Comparison of ENCODE assay signal across 8 mouse cellular contexts in genomic region chr17:48432158-48432980, GRCm38 (mm10). TPM values are rescaled to one million over a fixed set of nuclear protein-coding genes. Genes with fewer than 3 reads are reported as not detected.
DNase-seq lines count a peak whose midpoint lies in the region; ATAC-seq lines count a peak whose summit lies in the region.

TSS of gene Apobec2 (minus strand) at chr17:48432930.

- DNase-seq in lung, postnatal 25 days (ENCODE audit: low spot score): no peak
- peak; percentile 49 to 69 for DNase-seq in heart, adult 9 months (ENCODE audit: low spot score in 2 of 2)
- no peak for DNase-seq in limb, embryonic 10.5 days (ENCODE audit: low spot score)
- no peak for DNase-seq in c-Kit-positive CD71-positive TER-119-positive erythroid progenitor cells, embryonic 14.5 days (ENCODE audit: low spot score)
- no peak for DNase-seq in spleen, postnatal 14 days (ENCODE audit: low spot score in 2 of 2)
- no peak for DNase-seq in spleen, postnatal 10 days (ENCODE audit: low spot score in 2 of 2)

- H3K4me2 ChIP-seq in lung, embryonic 16.5 days (ENCODE audit: low read depth, low read length): no peak within 1 kb of the TSS
- H3K4me2 ChIP-seq in stomach, embryonic 16.5 days (ENCODE audit: low read depth, low read length): no peak within 1 kb of the TSS

- peak within 1 kb of the TSS; percentile 40; the same call in 1 of the 2 replicates for H3K9ac ChIP-seq in lung, embryonic 16.5 days (ENCODE audit: low read length)
- H3K9ac ChIP-seq in stomach, embryonic 16.5 days (ENCODE audit: low read length): peak within 1 kb of the TSS; percentile 1

- no peaks in the 10 kb centered on the region for H3K27me3 ChIP-seq in lung, embryonic 16.5 days (ENCODE audit: control insufficient read depth, insufficient read depth, low read depth, low read length)
- H3K27me3 ChIP-seq in limb, embryonic 10.5 days (ENCODE audit: low read depth, poor library complexity, severe bottlenecking): no peaks in the 10 kb centered on the region
- H3K27me3 ChIP-seq in stomach, embryonic 16.5 days (ENCODE audit: control insufficient read depth, insufficient read depth, low read length): no peaks in the 10 kb centered on the region

- H3K4me3 ChIP-seq in lung, embryonic 16.5 days (ENCODE audit: low read length): no peak within 1 kb of the TSS
- no peak within 1 kb of the TSS for H3K4me3 ChIP-seq in limb, embryonic 10.5 days
- H3K4me3 ChIP-seq in stomach, embryonic 16.5 days (replicated peaks; ENCODE audit: low read length): no peak within 1 kb of the TSS

- no peaks in the 10 kb centered on the region for H3K36me3 ChIP-seq in lung, embryonic 16.5 days (ENCODE audit: control insufficient read depth, insufficient read depth, low read length)
- H3K36me3 ChIP-seq in limb, embryonic 10.5 days: no peaks in the 10 kb centered on the region
- H3K36me3 ChIP-seq in stomach, embryonic 16.5 days (ENCODE audit: control insufficient read depth, insufficient read depth, low read length): no peaks in the 10 kb centered on the region

- H3K27ac ChIP-seq in lung, embryonic 16.5 days (ENCODE audit: low read length): 0 out of 2 replicates have a peak within 1 kb of the TSS, but pooled peaks have one; percentile 15
- H3K27ac ChIP-seq in limb, embryonic 10.5 days: peak within 1 kb of the TSS; percentile 25; the same call in 1 of the 2 replicates
- peak within 1 kb of the TSS; percentile 21 for H3K27ac ChIP-seq in stomach, embryonic 16.5 days (ENCODE audit: low read length)

- ATAC-seq in lung, embryonic 16.5 days (ENCODE audit: low read depth): peak; percentile 44
- no peak for ATAC-seq in stomach, embryonic 16.5 days (ENCODE audit: insufficient read depth, low FRiP score)

- H3K9me3 ChIP-seq in lung, embryonic 16.5 days (ENCODE audit: control insufficient read depth, low read length): no peaks in the 10 kb centered on the region
- H3K9me3 ChIP-seq in limb, embryonic 10.5 days (replicated peaks): no peaks in the 10 kb centered on the region
- H3K9me3 ChIP-seq in stomach, embryonic 16.5 days (replicated peaks; ENCODE audit: control insufficient read depth, low read length): no peaks in the 10 kb centered on the region

- 47% methylated on average over 16 of the region's 16 CpGs for WGBS in lung, embryonic 16.5 days
- WGBS in limb, embryonic 10.5 days: 65% methylated on average over 16 of the region's 16 CpGs
- WGBS in stomach, embryonic 16.5 days: 43% methylated on average over 16 of the region's 16 CpGs

- peaks cover 29% of the 10 kb centered on the region for H3K4me1 ChIP-seq in lung, embryonic 16.5 days (replicated peaks; ENCODE audit: control insufficient read depth, insufficient read depth, low read length)
- peaks cover 37% of the 10 kb centered on the region for H3K4me1 ChIP-seq in limb, embryonic 10.5 days
- peaks cover 53% of the 10 kb centered on the region for H3K4me1 ChIP-seq in stomach, embryonic 16.5 days (ENCODE audit: control insufficient read depth, insufficient read depth, low read length)

RNA-seq across cellular contexts. Expression of gene Apobec2, which starts in this region (rescaled TPM):
- polyA plus RNA-seq in lung, embryonic 16.5 days (2015; fragmentation: Nextera tagmentation; extraction: Ambion mirVana): 9.9 and 10.5 TPM in 2 replicates
- 0.92 and 1.2 TPM in 2 replicates for polyA plus RNA-seq in limb, embryonic 10.5 days (2016; fragmentation: Nextera tagmentation; extraction: Ambion mirVana)
- polyA plus RNA-seq in stomach, embryonic 16.5 days (2015; fragmentation: Nextera tagmentation; extraction: Ambion mirVana): 5.6 and 31.0 TPM in 2 replicates

Comparison
In these comparisons a context has a peak if more than half of its experiments do, and no peak if none do; other contexts are left out.
1. DNase-seq: peak in heart, adult 9 months (2 of 2); none in lung, postnatal 25 days (single experiment), limb, embryonic 10.5 days (single experiment), c-Kit-positive CD71-positive TER-119-positive erythroid progenitor cells, embryonic 14.5 days (single experiment), spleen, postnatal 14 days (0 of 2) and spleen, postnatal 10 days (0 of 2).
2. Peak in every context shown above with its lines, with median percentiles within 50 percentile points of each other: H3K27ac ChIP-seq.